Mouse (Mus musculus) heart, adult 8-10 months (tissue): ENCODE data around the gene Klk13. TPM values are rescaled to one million over a fixed set of nuclear protein-coding genes. Genes with fewer than 3 reads are reported as not detected.

ENCODE experiments used
- DNase-seq: peaks from one replicate; pipeline ENCODE4 v3.0.0; 2022; ENCODE audit warnings: low spot score
- total RNA-seq, 4 experiments: library from RNA; stranded (reverse); gene quantifications; 2 replicates each; pipeline ENCODE4 v1.2.4; 2022

Klk13 gene
- total RNA-seq, 4 experiments from 2014 or later: not detected

- no peak for DNase-seq
These were observed 59.5 kb downstream of the Klk13 start for GRCm38 (mm10) chr7:43771916-43772315.

GRCm38 (mm10) chr7:43772901-43773300 is 60.5 kb downstream of the Klk13 start:
- DNase-seq: no peak

- no peak for DNase-seq
These were observed 62.0 kb downstream of the Klk13 start, which contains the start of gene Klk11 for GRCm38 (mm10) chr7:43774364-43774763. Klk11 (plus strand) TSS chr7:43774604.

- no peak for DNase-seq
These were observed 62.4 kb downstream of the Klk13 start for GRCm38 (mm10) chr7:43774802-43775201.

GRCm38 (mm10) chr7:43775311-43776057 is 63.1 kb downstream of the Klk13 start:
- no peak for DNase-seq

- DNase-seq: no peak
These were observed 64.1 kb downstream of the Klk13 start for GRCm38 (mm10) chr7:43776506-43776905.

Other genes starting within 250 kb of the Klk13 start
- gene Vsig10l, start 249.4 kb upstream of the Klk13 start, total RNA-seq: 1 to 10 TPM in 2 of 4 experiments, under 1 TPM in 2; 0.71 to 4.4 (median 1.6) TPM
- gene Iglon5, start 222.5 kb upstream of the Klk13 start, total RNA-seq: under 1 TPM; 0.09 to 0.38 (median 0.24) TPM
- not detected for gene 4931406B18Rik, start 206.6 kb upstream of the Klk13 start, total RNA-seq
- gene Cd33, start 168.1 kb upstream of the Klk13 start, total RNA-seq: 1 to 10 TPM; 1.6 to 3.1 (median 2.7) TPM
- gene Zfp658, start 150.3 kb upstream of the Klk13 start, total RNA-seq: 1 to 10 TPM in 1 of 4 experiments, under 1 TPM in 3; 0.66 to 1.1 (median 0.88) TPM
- 1 to 10 TPM; 4.4 to 8.0 (median 5.6) TPM for gene Zfp719, start 133.0 kb upstream of the Klk13 start, total RNA-seq
- gene Zfp819, start 105.4 kb upstream of the Klk13 start, total RNA-seq: not detected
- not detected for gene Ceacam18, start 77.9 kb upstream of the Klk13 start, total RNA-seq
- 1 to 10 TPM in 3 of 4 experiments, under 1 TPM in 1; 0.75 to 1.6 (median 1.1) TPM for gene Siglece, start 52.4 kb upstream of the Klk13 start, total RNA-seq
- gene Ctu1, start 40.6 kb upstream of the Klk13 start, total RNA-seq: 1 to 10 TPM; 2.9 to 3.4 (median 3.1) TPM
- under 1 TPM in 3 of 4 experiments, not detected in 1; 0.27 to 0.49 (median 0.34) TPM for gene Klk14, start 22.1 kb upstream of the Klk13 start, total RNA-seq
- gene Klk12, start 56.3 kb downstream of the Klk13 start, total RNA-seq: not detected
- gene Klk11, start 62.0 kb downstream of the Klk13 start, total RNA-seq: under 1 TPM in 3 of 4 experiments, not detected in 1; 0.32 to 0.79 (median 0.37) TPM
- gene Klk10, start 68.5 kb downstream of the Klk13 start, total RNA-seq: under 1 TPM; 0.22 to 0.57 (median 0.25) TPM
- not detected for gene Klk9, start 79.3 kb downstream of the Klk13 start, total RNA-seq
- gene Klk8, start 85.0 kb downstream of the Klk13 start, total RNA-seq: 10 to 100 TPM in 3 of 4 experiments, 1 to 10 TPM in 1; 9.4 to 12.4 (median 11.2) TPM
- gene Klk7, start 98.7 kb downstream of the Klk13 start, total RNA-seq: not detected
- not detected for gene Klk6, start 111.9 kb downstream of the Klk13 start, total RNA-seq
- not detected for gene Klk5, start 129.4 kb downstream of the Klk13 start, total RNA-seq
- gene Klk4, start 168.6 kb downstream of the Klk13 start, total RNA-seq: not detected
- gene Klk15, start 221.2 kb downstream of the Klk13 start, total RNA-seq: not detected
- not detected for gene Klk1b8, start 238.1 kb downstream of the Klk13 start, total RNA-seq